ENCODE assay signal across 35 mouse cellular contexts in the genomic region with DNA sequence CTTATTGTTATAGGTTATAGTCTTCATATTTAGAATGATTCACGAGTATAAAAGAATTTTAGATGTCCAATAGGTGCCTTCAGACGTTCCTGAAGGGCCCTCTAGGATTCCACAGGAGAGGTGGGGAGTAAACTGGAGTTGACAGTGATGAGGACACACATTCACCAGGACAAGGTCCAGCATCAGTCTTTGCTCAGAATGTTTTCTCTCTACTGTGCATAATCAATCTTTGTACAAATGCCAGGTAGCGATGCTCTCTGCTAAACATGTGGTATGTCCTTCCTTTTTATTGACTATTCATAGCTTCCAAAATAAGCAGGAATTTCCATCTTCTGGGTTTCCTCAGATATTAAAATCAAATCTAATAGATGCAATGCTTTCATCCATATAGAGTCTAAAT.
"Had no signal": no experiment of that assay in that cellular context is flagged by ENCODE, and none has a peak within 500 bp of the region (broad histone marks: within the 10 kb centered on the region; RNA-seq: fewer than 3 reads in every experiment).

No protein-coding gene starts in this region.

- H3K4me2 ChIP-seq: heart, embryonic 11.5 days; heart, embryonic 12.5 days; heart, embryonic 13.5 days; heart, embryonic 15.5 days; hindbrain, embryonic 12.5 days; hindbrain, embryonic 13.5 days; hindbrain, embryonic 14.5 days; hindbrain, embryonic 15.5 days; intestine, embryonic 15.5 days; kidney, embryonic 15.5 days had no signal

- H3K27ac ChIP-seq: heart, adult 2 months; heart, embryonic 10.5 days; heart, embryonic 13.5 days; heart, embryonic 15.5 days; hindbrain, embryonic 10.5 days; hindbrain, embryonic 12.5 days; hindbrain, embryonic 13.5 days; hindbrain, embryonic 14.5 days; hindbrain, embryonic 15.5 days; hindbrain, postnatal 0 days; intestine, embryonic 15.5 days; kidney, embryonic 15.5 days; kidney, postnatal 0 days; layer of hippocampus, adult 2 months had no signal

- H3K9ac ChIP-seq: heart, embryonic 12.5 days; heart, embryonic 13.5 days; heart, embryonic 15.5 days; hindbrain, embryonic 12.5 days; hindbrain, embryonic 13.5 days; hindbrain, embryonic 14.5 days; hindbrain, embryonic 15.5 days; intestine, embryonic 15.5 days; kidney, embryonic 15.5 days had no signal

- H3K27me3 ChIP-seq: heart, embryonic 12.5 days; heart, embryonic 13.5 days; heart, embryonic 15.5 days; hindbrain, embryonic 12.5 days; hindbrain, embryonic 13.5 days; hindbrain, embryonic 15.5 days; intestine, embryonic 15.5 days had no signal

- H3K9me3 ChIP-seq: heart, embryonic 10.5 days; heart, embryonic 12.5 days; heart, embryonic 13.5 days; heart, embryonic 15.5 days; hindbrain, embryonic 10.5 days; hindbrain, embryonic 12.5 days; hindbrain, embryonic 13.5 days; hindbrain, embryonic 15.5 days; intestine, embryonic 15.5 days; kidney, embryonic 15.5 days had no signal

- DNase-seq: heart, adult 2 months; heart, postnatal 10 days; heart, postnatal 14 days; heart, postnatal 36 days; heart, postnatal 4 days; kidney, adult 11 months; kidney, adult 18-20 months; kidney, adult 2 months; kidney, adult 8-10 months; kidney, adult 9 months; kidney, postnatal 10 days; kidney, postnatal 14 days; kidney, postnatal 25 days; kidney, postnatal 36 days; kidney, postnatal 4 days; layer of hippocampus, adult 9-11 months had no signal

- H3K4me1 ChIP-seq: heart, embryonic 10.5 days; hindbrain, embryonic 10.5 days; hindbrain, embryonic 12.5 days; hindbrain, embryonic 13.5 days; hindbrain, embryonic 15.5 days; intestine, embryonic 15.5 days; kidney, embryonic 15.5 days had no signal

- ATAC-seq: hindbrain, embryonic 16.5 days; hindbrain, postnatal 0 days; inflammation-experienced regulatory T-cells, adult 6 months; intestine, embryonic 15.5 days; intestine, embryonic 16.5 days; intestine, postnatal 0 days had no signal

- H3K36me3 ChIP-seq: heart, embryonic 10.5 days; heart, embryonic 12.5 days; heart, embryonic 13.5 days; heart, embryonic 15.5 days; hindbrain, embryonic 10.5 days; hindbrain, embryonic 12.5 days; hindbrain, embryonic 13.5 days; hindbrain, embryonic 15.5 days; intestine, embryonic 15.5 days; kidney, embryonic 15.5 days had no signal

- H3K4me3 ChIP-seq: heart, adult 2 months; heart, embryonic 10.5 days; heart, embryonic 12.5 days; heart, embryonic 13.5 days; heart, embryonic 15.5 days; hindbrain, embryonic 10.5 days; hindbrain, embryonic 12.5 days; hindbrain, embryonic 13.5 days; hindbrain, embryonic 15.5 days; intestine, embryonic 15.5 days; kidney, embryonic 15.5 days; layer of hippocampus, adult 2 months had no signal
